Mouse (Mus musculus): ENCODE results near the gene Man2a1. TPM values are rescaled to one million over a fixed set of nuclear protein-coding genes. Genes with fewer than 3 reads are reported as not detected.

Man2a1 gene
- polyA plus RNA-seq, 1 experiment from 2014 or later = 5.1 TPM

GRCm38 (mm10) chr17:64653621-64654020 is 53.1 kb downstream of the Man2a1 start:
- ATAC-seq (ENCODE audit: low FRiP score, low TSS enrichment) = no peak
- WGBS = 93% methylated on average over 2 of the region's 2 CpGs
- Histone ChIP-seq H3K4me3 (replicated peaks; ENCODE audit: low read depth, low read length) (no peak overlapping the region), H3K27me3 (ENCODE audit: control insufficient read depth, insufficient read depth, low read length) (no peaks in the 10 kb centered on the region), H3K36me3 (ENCODE audit: control insufficient read depth, insufficient read depth, low read length) (peaks cover 19% of the 10 kb centered on the region), H3K4me2 (ENCODE audit: low read length) (no peak overlapping the region), H3K9ac (replicated peaks; ENCODE audit: low read length) (no peak overlapping the region), H3K4me1 (ENCODE audit: control insufficient read depth, insufficient read depth, low read length) (no peaks in the 10 kb centered on the region), H3K27ac (replicated peaks; ENCODE audit: low read depth, low read length) (no peak overlapping the region), H3K9me3 (ENCODE audit: control insufficient read depth, low read length) (peaks cover 3% of the 10 kb centered on the region; the same call in 1 of the 2 replicates)
- no peak for DNase-seq

GRCm38 (mm10) chr17:64659682-64660081 is 59.1 kb downstream of the Man2a1 start:
- H3K27ac ChIP-seq (replicated peaks; ENCODE audit: low read depth, low read length) = no peak overlapping the region
- no peak overlapping the region for H3K4me2 ChIP-seq (ENCODE audit: low read length)
- no peak overlapping the region for H3K4me3 ChIP-seq (replicated peaks; ENCODE audit: low read depth, low read length)
- H3K36me3 ChIP-seq (ENCODE audit: control insufficient read depth, insufficient read depth, low read length) = peaks cover 11% of the 10 kb centered on the region
- no peaks in the 10 kb centered on the region for H3K4me1 ChIP-seq (ENCODE audit: control insufficient read depth, insufficient read depth, low read length)
- WGBS = 98% methylated on average over 4 of the region's 4 CpGs
- ATAC-seq (ENCODE audit: low FRiP score, low TSS enrichment) = no peak
- H3K27me3 ChIP-seq (ENCODE audit: control insufficient read depth, insufficient read depth, low read length) = no peaks in the 10 kb centered on the region
- no peaks in the 10 kb centered on the region for H3K9me3 ChIP-seq (ENCODE audit: control insufficient read depth, low read length)
- no peak overlapping the region for H3K9ac ChIP-seq (replicated peaks; ENCODE audit: low read length)
- no peak for DNase-seq

- WGBS = 88% methylated on average over 4 of the region's 4 CpGs
- H3K27me3 ChIP-seq (ENCODE audit: control insufficient read depth, insufficient read depth, low read length) = no peaks in the 10 kb centered on the region
- H3K4me1 ChIP-seq (ENCODE audit: control insufficient read depth, insufficient read depth, low read length) = no peaks in the 10 kb centered on the region
- no peak overlapping the region for H3K4me2 ChIP-seq (ENCODE audit: low read length)
- no peak overlapping the region for H3K9ac ChIP-seq (replicated peaks; ENCODE audit: low read length)
- DNase-seq (no peak), ATAC-seq (ENCODE audit: low FRiP score, low TSS enrichment) (no peak)
- H3K27ac ChIP-seq (replicated peaks; ENCODE audit: low read depth, low read length) = no peak overlapping the region
- H3K36me3 ChIP-seq (ENCODE audit: control insufficient read depth, insufficient read depth, low read length) = peaks cover 16% of the 10 kb centered on the region
- no peak overlapping the region for H3K4me3 ChIP-seq (replicated peaks; ENCODE audit: low read depth, low read length)
- no peaks in the 10 kb centered on the region for H3K9me3 ChIP-seq (ENCODE audit: control insufficient read depth, low read length)
Measured at GRCm38 (mm10) chr17:64666518-64666917, 66.0 kb downstream of the Man2a1 start.

GRCm38 (mm10) chr17:64668504-64668903 is 68.0 kb downstream of the Man2a1 start:
- Histone ChIP-seq H3K27ac (replicated peaks; ENCODE audit: low read depth, low read length) (no peak overlapping the region), H3K36me3 (ENCODE audit: control insufficient read depth, insufficient read depth, low read length) (peaks cover 28% of the 10 kb centered on the region), H3K4me2 (ENCODE audit: low read length) (no peak overlapping the region), H3K4me1 (ENCODE audit: control insufficient read depth, insufficient read depth, low read length) (no peaks in the 10 kb centered on the region), H3K4me3 (replicated peaks; ENCODE audit: low read depth, low read length) (no peak overlapping the region), H3K9me3 (ENCODE audit: control insufficient read depth, low read length) (no peaks in the 10 kb centered on the region), H3K27me3 (ENCODE audit: control insufficient read depth, insufficient read depth, low read length) (no peaks in the 10 kb centered on the region), H3K9ac (replicated peaks; ENCODE audit: low read length) (no peak overlapping the region)
- no peak for DNase-seq
- no peak for ATAC-seq (ENCODE audit: low FRiP score, low TSS enrichment)
- 15% methylated on average over 5 of the region's 5 CpGs for WGBS

- 97% methylated on average over 1 of the region's 1 CpGs for WGBS
Measured at GRCm38 (mm10) chr17:64674401-64674800, 73.9 kb downstream of the Man2a1 start.

GRCm38 (mm10) chr17:64674980-64675379 is 74.4 kb downstream of the Man2a1 start:
- ATAC-seq (ENCODE audit: low FRiP score, low TSS enrichment) = no peak
- DNase-seq = no peak
- Histone ChIP-seq H3K9me3 (ENCODE audit: control insufficient read depth, low read length) (peaks cover 3% of the 10 kb centered on the region; the same call in 1 of the 2 replicates), H3K27me3 (ENCODE audit: control insufficient read depth, insufficient read depth, low read length) (no peaks in the 10 kb centered on the region), H3K36me3 (ENCODE audit: control insufficient read depth, insufficient read depth, low read length) (peaks cover 27% of the 10 kb centered on the region), H3K27ac (replicated peaks; ENCODE audit: low read depth, low read length) (no peak overlapping the region), H3K4me3 (replicated peaks; ENCODE audit: low read depth, low read length) (no peak overlapping the region), H3K4me1 (ENCODE audit: control insufficient read depth, insufficient read depth, low read length) (0 out of 2 replicates have a peak, but pooled peaks cover 3% of the 10 kb centered on the region), H3K9ac (replicated peaks; ENCODE audit: low read length) (no peak overlapping the region), H3K4me2 (ENCODE audit: low read length) (no peak overlapping the region)
- WGBS = 96% methylated on average over 6 of the region's 6 CpGs

More at GRCm38 (mm10) chr17:64674401-64674800, 73.9 kb downstream of the Man2a1 start:
- H3K9ac ChIP-seq (replicated peaks; ENCODE audit: low read length) = no peak overlapping the region
- peaks cover 32% of the 10 kb centered on the region for H3K36me3 ChIP-seq (ENCODE audit: control insufficient read depth, insufficient read depth, low read length)
- H3K4me3 ChIP-seq (replicated peaks; ENCODE audit: low read depth, low read length) = no peak overlapping the region
- H3K4me2 ChIP-seq (ENCODE audit: low read length) = no peak overlapping the region
- DNase-seq = no peak
- H3K4me1 ChIP-seq (ENCODE audit: control insufficient read depth, insufficient read depth, low read length) = 0 out of 2 replicates have a peak, but pooled peaks cover 3% of the 10 kb centered on the region
- peaks cover 3% of the 10 kb centered on the region; the same call in 1 of the 2 replicates for H3K9me3 ChIP-seq (ENCODE audit: control insufficient read depth, low read length)
- H3K27me3 ChIP-seq (ENCODE audit: control insufficient read depth, insufficient read depth, low read length) = no peaks in the 10 kb centered on the region
- no peak for ATAC-seq (ENCODE audit: low FRiP score, low TSS enrichment)
- no peak overlapping the region for H3K27ac ChIP-seq (replicated peaks; ENCODE audit: low read depth, low read length)

- Histone ChIP-seq H3K27me3 (ENCODE audit: control insufficient read depth, insufficient read depth, low read length) (no peaks in the 10 kb centered on the region), H3K9ac (replicated peaks; ENCODE audit: low read length) (no peak overlapping the region), H3K27ac (replicated peaks; ENCODE audit: low read depth, low read length) (peak overlapping the region; percentile 42; the same call in 1 of the 2 replicates), H3K4me3 (replicated peaks; ENCODE audit: low read depth, low read length) (no peak overlapping the region), H3K36me3 (ENCODE audit: control insufficient read depth, insufficient read depth, low read length) (peaks cover 14% of the 10 kb centered on the region), H3K9me3 (ENCODE audit: control insufficient read depth, low read length) (peaks cover 3% of the 10 kb centered on the region; the same call in 1 of the 2 replicates), H3K4me2 (ENCODE audit: low read length) (no peak overlapping the region), H3K4me1 (ENCODE audit: control insufficient read depth, insufficient read depth, low read length) (0 out of 2 replicates have a peak, but pooled peaks cover 3% of the 10 kb centered on the region)
- WGBS = 50% methylated on average over 10 of the region's 10 CpGs
- ATAC-seq (ENCODE audit: low FRiP score, low TSS enrichment) (peak; percentile 57; the same call in 1 of the 2 replicates), DNase-seq (peak; percentile 54)
Measured at GRCm38 (mm10) chr17:64676735-64677469, 76.4 kb downstream of the Man2a1 start.

GRCm38 (mm10) chr17:64681461-64681860 is 80.9 kb downstream of the Man2a1 start:
- 85% methylated on average over 3 of the region's 3 CpGs for WGBS
- H3K36me3 ChIP-seq (ENCODE audit: control insufficient read depth, insufficient read depth, low read length) = no peaks in the 10 kb centered on the region; the same call in 1 of the 2 replicates

GRCm38 (mm10) chr17:64681927-64682326 is 81.4 kb downstream of the Man2a1 start:
- ATAC-seq (ENCODE audit: low FRiP score, low TSS enrichment) (no peak), DNase-seq (peak; percentile 32)
- no peaks in the 10 kb centered on the region for H3K9me3 ChIP-seq (ENCODE audit: control insufficient read depth, low read length)
- H3K4me2 ChIP-seq (ENCODE audit: low read length) = no peak overlapping the region
- no peak overlapping the region for H3K9ac ChIP-seq (replicated peaks; ENCODE audit: low read length)
- H3K4me1 ChIP-seq (ENCODE audit: control insufficient read depth, insufficient read depth, low read length) = 0 out of 2 replicates have a peak, but pooled peaks cover 3% of the 10 kb centered on the region
- no peak overlapping the region for H3K4me3 ChIP-seq (replicated peaks; ENCODE audit: low read depth, low read length)
- H3K27ac ChIP-seq (replicated peaks; ENCODE audit: low read depth, low read length) = no peak overlapping the region
- 42% methylated on average over 2 of the region's 2 CpGs for WGBS
- H3K36me3 ChIP-seq (ENCODE audit: control insufficient read depth, insufficient read depth, low read length) = no peaks in the 10 kb centered on the region; the same call in 1 of the 2 replicates
- no peaks in the 10 kb centered on the region for H3K27me3 ChIP-seq (ENCODE audit: control insufficient read depth, insufficient read depth, low read length)

More at GRCm38 (mm10) chr17:64681461-64681860, 80.9 kb downstream of the Man2a1 start:
- 0 out of 2 replicates have a peak, but pooled peaks cover 3% of the 10 kb centered on the region for H3K4me1 ChIP-seq (ENCODE audit: control insufficient read depth, insufficient read depth, low read length)
- H3K27ac ChIP-seq (replicated peaks; ENCODE audit: low read depth, low read length) = no peak overlapping the region
- DNase-seq (no peak), ATAC-seq (ENCODE audit: low FRiP score, low TSS enrichment) (no peak)
- H3K27me3 ChIP-seq (ENCODE audit: control insufficient read depth, insufficient read depth, low read length) = no peaks in the 10 kb centered on the region
- H3K4me3 ChIP-seq (replicated peaks; ENCODE audit: low read depth, low read length) = no peak overlapping the region
- no peak overlapping the region for H3K4me2 ChIP-seq (ENCODE audit: low read length)
- no peak overlapping the region for H3K9ac ChIP-seq (replicated peaks; ENCODE audit: low read length)
- H3K9me3 ChIP-seq (ENCODE audit: control insufficient read depth, low read length) = no peaks in the 10 kb centered on the region

All from midbrain, embryonic 14.5 days (tissue).